7 mouse cellular contexts compared by ENCODE assay signal in the genomic region with DNA sequence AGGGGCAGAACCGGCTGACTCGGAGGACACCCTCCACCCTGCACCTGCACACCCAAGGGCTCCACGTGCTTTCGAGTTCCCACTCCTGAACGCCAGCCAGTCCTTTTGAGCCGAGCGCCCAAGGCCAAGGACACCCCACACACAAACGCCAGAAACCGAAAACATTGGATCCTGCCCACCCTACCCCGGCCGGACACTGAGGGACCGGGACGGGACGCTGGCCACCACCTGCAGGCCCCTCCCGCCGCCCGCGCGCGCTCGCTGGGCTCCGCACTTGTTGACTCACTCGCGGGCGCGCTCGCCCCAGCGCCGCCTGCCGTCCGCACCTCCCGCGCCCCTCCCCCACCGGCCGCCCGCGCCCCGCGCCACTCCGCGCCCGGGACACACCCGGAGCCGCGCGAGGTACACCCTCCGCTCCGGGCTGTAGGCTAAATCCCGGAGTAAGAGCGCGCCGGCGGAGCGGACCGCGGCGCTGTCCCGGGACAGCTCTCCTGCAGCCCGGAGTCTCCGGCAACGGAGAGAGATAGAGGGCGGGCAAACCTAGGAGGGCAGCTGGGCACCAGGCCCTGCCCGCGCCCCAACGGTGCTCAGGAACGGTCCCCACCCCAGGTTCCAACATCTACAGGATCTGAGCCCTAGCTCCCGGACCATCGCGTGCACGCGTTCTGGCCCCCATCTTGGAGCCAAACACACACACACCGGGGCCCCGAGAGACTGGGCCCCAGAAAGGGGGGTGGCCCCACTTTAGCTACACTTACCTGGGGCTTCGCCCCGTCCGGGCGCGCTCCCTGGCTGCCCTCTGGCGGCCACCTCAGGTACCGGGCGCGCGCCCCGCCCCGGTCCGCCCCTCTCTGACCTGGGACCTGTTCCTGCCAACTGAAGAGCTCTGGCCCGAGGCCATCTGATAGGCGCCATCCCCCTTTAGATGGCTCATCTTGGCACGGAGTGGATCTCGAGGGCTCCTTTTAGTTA. TPM values are rescaled to one million over a fixed set of nuclear protein-coding genes. Genes with fewer than 3 reads are reported as not detected.
DNase-seq lines count a peak whose midpoint lies in the region; ATAC-seq lines count a peak whose summit lies in the region.

No protein-coding gene starts in this region.

- H3K9me3 ChIP-seq in intestine, embryonic 15.5 days, result no peaks in the 10 kb centered on the region
- no peaks in the 10 kb centered on the region for H3K9me3 ChIP-seq in limb, embryonic 12.5 days
- no peaks in the 10 kb centered on the region for H3K9me3 ChIP-seq in midbrain, embryonic 14.5 days (ENCODE audit: control insufficient read depth, low read length)

- peak overlapping the region; percentile 58 for H3K4me3 ChIP-seq in intestine, embryonic 15.5 days (replicated peaks)
- peak overlapping the region; percentile 69 for H3K4me3 ChIP-seq in limb, embryonic 12.5 days (replicated peaks)
- peak overlapping the region; percentile 55 for H3K4me3 ChIP-seq in midbrain, embryonic 14.5 days (replicated peaks; ENCODE audit: low read depth, low read length)

- peak overlapping the region; percentile 92 for H3K4me2 ChIP-seq in intestine, embryonic 15.5 days (replicated peaks)
- H3K4me2 ChIP-seq in limb, embryonic 12.5 days, result peak overlapping the region; percentile 93
- H3K4me2 ChIP-seq in midbrain, embryonic 14.5 days (ENCODE audit: low read length), result peak overlapping the region; percentile 98

- under 1% methylated on average over 90 of the region's 90 CpGs for WGBS in intestine, embryonic 15.5 days
- under 1% methylated on average over 76 of the region's 90 CpGs for WGBS in limb, embryonic 12.5 days
- WGBS in midbrain, embryonic 14.5 days, result under 1% methylated on average over 89 of the region's 90 CpGs

- DNase-seq in adrenal gland, adult 8-10 months, result peak; percentile 85
- peak; percentile 41 for DNase-seq in embryo, embryonic 11.5 days (ENCODE audit: low read depth, low spot score)
- peak; percentile 53 to 70 for DNase-seq in gastrocnemius, postnatal 4 days (ENCODE audit: low spot score in 2 of 2)
- DNase-seq in midbrain, embryonic 14.5 days, result peak; percentile 79
- peak; percentile 78 for DNase-seq in spleen, adult 12 weeks (ENCODE audit: low spot score)

- ATAC-seq in intestine, embryonic 15.5 days, result peak; percentile 87
- peak; percentile 57 for ATAC-seq in limb, embryonic 12.5 days (ENCODE audit: insufficient number of reproducible peaks, insufficient read depth, low FRiP score, low TSS enrichment, low read depth)
- ATAC-seq in midbrain, embryonic 14.5 days (ENCODE audit: low FRiP score, low TSS enrichment), result peak; percentile 72

- H3K27ac ChIP-seq in intestine, embryonic 15.5 days, result peak overlapping the region; percentile 82
- H3K27ac ChIP-seq in limb, embryonic 12.5 days, result no peak overlapping the region
- H3K27ac ChIP-seq in midbrain, embryonic 14.5 days (replicated peaks; ENCODE audit: low read depth, low read length), result peak overlapping the region; percentile 41; the same call in 1 of the 2 replicates

- H3K36me3 ChIP-seq in intestine, embryonic 15.5 days, result no peaks in the 10 kb centered on the region
- no peaks in the 10 kb centered on the region for H3K36me3 ChIP-seq in limb, embryonic 12.5 days
- H3K36me3 ChIP-seq in midbrain, embryonic 14.5 days (ENCODE audit: control insufficient read depth, insufficient read depth, low read length), result no peaks in the 10 kb centered on the region

- peaks cover 23% of the 10 kb centered on the region for H3K4me1 ChIP-seq in intestine, embryonic 15.5 days (replicated peaks)
- H3K4me1 ChIP-seq in limb, embryonic 12.5 days (replicated peaks), result peaks cover 29% of the 10 kb centered on the region
- peaks cover 37% of the 10 kb centered on the region for H3K4me1 ChIP-seq in midbrain, embryonic 14.5 days (ENCODE audit: control insufficient read depth, insufficient read depth, low read length)

- peak overlapping the region; percentile 55 for H3K9ac ChIP-seq in intestine, embryonic 15.5 days
- H3K9ac ChIP-seq in limb, embryonic 12.5 days (replicated peaks), result peak overlapping the region; percentile 69
- H3K9ac ChIP-seq in midbrain, embryonic 14.5 days (replicated peaks; ENCODE audit: low read length), result peak overlapping the region; percentile 54

- no peaks in the 10 kb centered on the region for H3K27me3 ChIP-seq in intestine, embryonic 15.5 days (replicated peaks)
- peaks cover 62% of the 10 kb centered on the region for H3K27me3 ChIP-seq in limb, embryonic 12.5 days
- H3K27me3 ChIP-seq in midbrain, embryonic 14.5 days (ENCODE audit: control insufficient read depth, insufficient read depth, low read length), result peaks cover 8% of the 10 kb centered on the region; the same call in 1 of the 2 replicates

RNA-seq across cellular contexts. Expression of gene Rph3al, which starts 28.5 kb away (rescaled TPM):
- total RNA-seq in adrenal gland, adult 8-10 months (2022), result 10 to 100 TPM; 19.9 to 31.2 (median 21.9) TPM
- total RNA-seq in gastrocnemius, postnatal 4 days (2021), result 1 to 10 TPM; 5.4 to 7.6 TPM
- 18.2 and 19.7 TPM in 2 replicates for polyA plus RNA-seq in intestine, embryonic 15.5 days (2015; fragmentation: Nextera tagmentation; extraction: Ambion mirVana)
- polyA plus RNA-seq in limb, embryonic 12.5 days (2016; fragmentation: Nextera tagmentation; extraction: Ambion mirVana), result 2.3 and 3.0 TPM in 2 replicates
- polyA plus RNA-seq in midbrain, embryonic 14.5 days (2014; fragmentation: Nextera tagmentation; extraction: Ambion mirVana), result 1.6 and 2.3 TPM in 2 replicates

RNA-seq across cellular contexts. Expression of gene 1700016K19Rik, which starts 33.0 kb away (rescaled TPM):
- not detected for total RNA-seq in adrenal gland, adult 8-10 months (2022)
- not detected for total RNA-seq in gastrocnemius, postnatal 4 days (2021)
- polyA plus RNA-seq in intestine, embryonic 15.5 days (2015; fragmentation: Nextera tagmentation; extraction: Ambion mirVana), result 2.6 and 4.0 TPM in 2 replicates
- 0.23 and 0.70 TPM in 2 replicates for polyA plus RNA-seq in limb, embryonic 12.5 days (2016; fragmentation: Nextera tagmentation; extraction: Ambion mirVana)
- polyA plus RNA-seq in midbrain, embryonic 14.5 days (2014; fragmentation: Nextera tagmentation; extraction: Ambion mirVana), result 2.1 and 2.7 TPM in 2 replicates
